Mouse (Mus musculus): Measurements from ENCODE around the gene Sart3.

DNA sequence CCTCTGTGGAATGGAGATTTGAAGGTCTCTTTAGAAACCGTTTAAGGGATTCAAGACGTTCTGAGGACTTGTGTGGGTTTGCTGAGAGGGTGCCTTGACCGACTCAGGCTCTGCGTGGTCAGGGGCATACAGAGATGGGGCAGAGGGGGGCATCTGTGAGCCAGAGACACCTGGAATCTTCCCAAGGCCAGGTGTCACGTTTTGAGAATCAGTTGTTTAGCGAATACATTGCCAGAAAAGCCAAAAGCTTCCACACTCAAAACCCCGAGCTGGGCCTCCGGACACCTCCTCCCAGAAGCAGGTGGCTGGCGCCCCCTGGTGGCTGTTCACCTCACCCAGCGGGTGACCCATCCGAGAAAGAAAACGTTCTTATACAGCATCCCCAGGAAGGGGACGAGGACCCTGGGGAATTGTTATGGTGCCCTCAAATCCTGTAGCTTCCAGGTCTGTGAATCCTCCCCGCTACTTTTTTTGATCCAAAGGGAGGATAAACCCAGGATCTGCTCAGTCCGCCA, 43.4 kb upstream of the Sart3 start:
- peak; percentile 95 for TF ChIP-seq CTCF (IDR thresholded peaks at IDR 0.05; ENCODE audit: low read depth)
- no peak for TF ChIP-seq EP300 (IDR thresholded peaks at IDR 0.05; ENCODE audit: low read depth)

Data from liver, embryonic 14.5 days (tissue).